Mouse (Mus musculus) kidney, postnatal 10 days (tissue): ENCODE results near the gene Stat5a.

ENCODE experiments used
- DNase-seq: peaks from one replicate; pipeline ENCODE4 v3.0.0; 2021; ENCODE audit warnings: mixed read lengths

Stat5a gene

GRCm38 (mm10) chr11:100838894-100839293, 20.3 kb upstream of the Stat5a start:
- no peak for DNase-seq

- DNase-seq: no peak
Measured at GRCm38 (mm10) chr11:100839523-100839922, 19.6 kb upstream of the Stat5a start.

GRCm38 (mm10) chr11:100840866-100841265, 18.3 kb upstream of the Stat5a start:
- DNase-seq: no peak

- DNase-seq: no peak
Measured at GRCm38 (mm10) chr11:100842025-100842424, 17.1 kb upstream of the Stat5a start.

GRCm38 (mm10) chr11:100843070-100843669, 16.0 kb upstream of the Stat5a start:
- no peak for DNase-seq

- no peak for DNase-seq
Measured at GRCm38 (mm10) chr11:100844121-100844520, 15.0 kb upstream of the Stat5a start.

GRCm38 (mm10) chr11:100845793-100846192, 13.4 kb upstream of the Stat5a start:
- no peak for DNase-seq

GRCm38 (mm10) chr11:100847572-100847971, 11.6 kb upstream of the Stat5a start:
- DNase-seq: no peak

- no peak for DNase-seq
Measured at GRCm38 (mm10) chr11:100848080-100848479, 11.1 kb upstream of the Stat5a start.

- no peak for DNase-seq
Measured at GRCm38 (mm10) chr11:100848789-100849379, 10.3 kb upstream of the Stat5a start.

- DNase-seq: no peak
Measured at GRCm38 (mm10) chr11:100849456-100850037, 9.6 kb upstream of the Stat5a start.

- DNase-seq: peak; percentile 89
Measured at GRCm38 (mm10) chr11:100850038-100850777, 8.9 kb upstream of the Stat5a start, which contains the start of gene Stat5b. Gene Stat5b, minus strand, starts transcription at chr11:100850724.

GRCm38 (mm10) chr11:100850778-100851528, 8.2 kb upstream of the Stat5a start:
- peak; percentile 81 for DNase-seq

GRCm38 (mm10) chr11:100852088-100852487, 7.1 kb upstream of the Stat5a start:
- DNase-seq: no peak

GRCm38 (mm10) chr11:100853018-100853417, 6.1 kb upstream of the Stat5a start:
- DNase-seq: no peak

- DNase-seq: no peak
Measured at GRCm38 (mm10) chr11:100854268-100854667, 4.9 kb upstream of the Stat5a start.

GRCm38 (mm10) chr11:100855178-100855577, 4.0 kb upstream of the Stat5a start:
- DNase-seq: no peak

GRCm38 (mm10) chr11:100857960-100858359, 1.2 kb upstream of the Stat5a start:
- no peak for DNase-seq

- no peak for DNase-seq
Measured at GRCm38 (mm10) chr11:100859579-100860075, 476 bp downstream of the Stat5a start.

GRCm38 (mm10) chr11:100860198-100861048, 1.3 kb downstream of the Stat5a start:
- peak; percentile 88 for DNase-seq

- no peak for DNase-seq
Measured at GRCm38 (mm10) chr11:100861335-100861734, 2.2 kb downstream of the Stat5a start.

GRCm38 (mm10) chr11:100861836-100862235, 2.7 kb downstream of the Stat5a start:
- no peak for DNase-seq
